Comparison of ENCODE assay signal across 1 mouse cellular context in the genomic region with DNA sequence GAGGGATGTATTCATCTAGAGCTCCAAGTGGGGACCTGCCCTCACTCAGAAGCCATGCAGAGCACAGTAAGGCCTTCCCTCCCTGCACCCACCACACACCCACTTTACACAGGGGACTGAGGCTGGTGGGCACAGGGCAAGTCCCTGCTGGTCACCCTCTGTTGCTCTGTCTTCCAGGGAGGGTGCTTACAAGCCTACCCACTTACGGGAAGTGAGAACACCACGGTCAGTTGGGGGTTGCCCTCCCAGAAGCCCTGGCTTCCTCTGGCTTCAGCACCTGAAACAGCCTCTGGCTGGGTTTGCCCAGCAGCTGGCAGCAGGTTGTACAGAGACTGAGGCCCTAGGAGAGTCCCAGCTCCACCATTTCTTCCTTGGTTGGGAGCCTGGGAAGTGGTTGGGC.
A peak's percentile ranks its signal among the peaks of the same experiment; 100 is the strongest.
TF ChIP-seq lines count a peak whose summit lies in the region.

No protein-coding gene starts in this region.

TF ChIP-seq in CH12.LX, 34 proteins besides CTCF, POLR2A, EP300 and RAD21 (continued from another document):
- TF ChIP-seq ETS1 (conservative IDR thresholded peaks at IDR 0.05; ENCODE audit: low read depth, low read length) (peak; percentile 49; the same call in 1 of the 2 replicates), CHD2 (IDR thresholded peaks at IDR 0.05; ENCODE audit: low read length) (peak; percentile 61; the same call in 1 of the 2 replicates), IRF4 (IDR thresholded peaks at IDR 0.05; ENCODE audit: low read depth, low read length) (peak; percentile 90)
